Mouse (Mus musculus) testis, adult 2 months (tissue): ENCODE data around the gene Lypla2. TPM values are rescaled to one million over a fixed set of nuclear protein-coding genes. Genes with fewer than 3 reads are reported as not detected.

Experiments used
- H3K27ac ChIP-seq: fragments of 200-500 bp; 2 replicates; pipeline ENCODE4 v1.5.1; 2012; ENCODE audit warnings: low read depth, low read length; ENCODE audit not compliant: control insufficient read depth, insufficient read depth
- H3K27me3 ChIP-seq: fragments of 200-500 bp; 2 replicates; pipeline ENCODE4 v1.6.1; 2012; ENCODE audit warnings: mild to moderate bottlenecking, low read length, moderate library complexity; ENCODE audit not compliant: control insufficient read depth, insufficient read depth
- H3K36me3 ChIP-seq: fragments of 200-500 bp; 2 replicates; pipeline ENCODE4 v1.6.1; 2012; ENCODE audit warnings: mild to moderate bottlenecking, low read length; ENCODE audit not compliant: control insufficient read depth, insufficient read depth
- H3K4me1 ChIP-seq: fragments of 200-500 bp; 2 replicates; pipeline ENCODE4 v1.6.1; 2012; ENCODE audit warnings: low read length; ENCODE audit not compliant: control insufficient read depth, insufficient read depth
- H3K4me3 ChIP-seq: fragments of 200-500 bp; 2 replicates; pipeline ENCODE4 v1.5.1; 2012; ENCODE audit warnings: low read depth, mild to moderate bottlenecking, low read length, moderate library complexity, mixed read lengths; ENCODE audit not compliant: control insufficient read depth
- CTCF ChIP-seq: fragments of 200-500 bp; IDR thresholded peaks from 2 replicates; pipeline ENCODE4 v1.5.1; 2012; ENCODE audit warnings: low read depth, mild to moderate bottlenecking, inconsistent platforms, low read length, moderate library complexity; ENCODE audit not compliant: control insufficient read depth, insufficient read depth, insufficient replicate concordance
- POLR2A ChIP-seq: fragments of 200-500 bp; IDR thresholded peaks from 2 replicates; pipeline ENCODE4 v1.6.1; 2012; ENCODE audit warnings: low read depth, mild to moderate bottlenecking, inconsistent platforms, low read length, moderate library complexity; ENCODE audit not compliant: control insufficient read depth
- polyA plus RNA-seq: library from polyadenylated mRNA; depleted of rRNA; stranded (reverse); fragments of >200 nt; gene quantifications from 2 replicates; pipeline ENCODE4 v1.2.3, GENCODE M21; 2012; rRNA removed

The Lypla2 gene
- polyA plus RNA-seq, 1 experiment: 24.6 TPM

GRCm38 (mm10) chr4:135919280-135919639, 53.2 kb downstream of the Lypla2 start:
- TF ChIP-seq CTCF (no peak), POLR2A (no peak)

GRCm38 (mm10) chr4:135918635-135919279, 53.7 kb downstream of the Lypla2 start:
- TF ChIP-seq POLR2A (no peak), CTCF (no peak)
- H3K36me3 ChIP-seq: no peaks in the 10 kb centered on the region
- no peak overlapping the region for H3K4me3 ChIP-seq
- H3K27me3 ChIP-seq: no peaks in the 10 kb centered on the region
- H3K27ac ChIP-seq: peak overlapping the region; percentile 45; the same call in 1 of the 2 replicates
- H3K4me1 ChIP-seq: peaks cover 16% of the 10 kb centered on the region

More at GRCm38 (mm10) chr4:135919280-135919639, 53.2 kb downstream of the Lypla2 start:
- no peaks in the 10 kb centered on the region for H3K27me3 ChIP-seq
- H3K4me3 ChIP-seq: no peak overlapping the region
- H3K36me3 ChIP-seq: no peaks in the 10 kb centered on the region
- H3K27ac ChIP-seq: peak overlapping the region; percentile 45; the same call in 1 of the 2 replicates
- H3K4me1 ChIP-seq: peaks cover 16% of the 10 kb centered on the region

Other genes starting within 250 kb of the Lypla2 start
- 0.17 TPM in 1 of 2 replicates, not detected in the other for gene Il22ra1, start 244.5 kb downstream of the Lypla2 start, polyA plus RNA-seq
- gene Myom3, start 212.9 kb downstream of the Lypla2 start, polyA plus RNA-seq: 0.45 and 0.47 TPM in 2 replicates
- gene Srsf10, start 116.9 kb downstream of the Lypla2 start, polyA plus RNA-seq: 72.8 and 76.8 TPM in 2 replicates
- gene Pnrc2, start 98.8 kb downstream of the Lypla2 start, polyA plus RNA-seq: 6.4 and 7.4 TPM in 2 replicates
- 0.38 and 0.51 TPM in 2 replicates for gene Cnr2, start 77.2 kb downstream of the Lypla2 start, polyA plus RNA-seq
- gene Fuca1, start 51.9 kb downstream of the Lypla2 start, polyA plus RNA-seq: 76.9 and 84.0 TPM in 2 replicates
- gene Hmgcl, start 26.2 kb downstream of the Lypla2 start, polyA plus RNA-seq: 10.2 and 11.6 TPM in 2 replicates
- gene Gale, start 8.9 kb downstream of the Lypla2 start, polyA plus RNA-seq: 8.9 and 10.8 TPM in 2 replicates
- gene Pithd1, start 14.6 kb upstream of the Lypla2 start, polyA plus RNA-seq: 56.1 and 60.7 TPM in 2 replicates
- 12.0 and 14.1 TPM in 2 replicates for gene Eloa, start 49.1 kb upstream of the Lypla2 start, polyA plus RNA-seq
- gene Rpl11, start 80.8 kb upstream of the Lypla2 start, polyA plus RNA-seq: 212 and 241 TPM in 2 replicates
- gene Id3, start 170.9 kb upstream of the Lypla2 start, polyA plus RNA-seq: 8.0 and 16.8 TPM in 2 replicates
- gene E2f2, start 199.8 kb upstream of the Lypla2 start, polyA plus RNA-seq: 0.58 and 1.0 TPM in 2 replicates
- 4.1 and 6.7 TPM in 2 replicates for gene Asap3, start 233.7 kb upstream of the Lypla2 start, polyA plus RNA-seq